Mouse (Mus musculus): Measurements from ENCODE around the gene Igsf11. TPM values are rescaled to one million over a fixed set of nuclear protein-coding genes. Genes with fewer than 3 reads are reported as not detected.

Gene Igsf11
- polyA plus RNA-seq, 1 experiment from 2014 or later: 1.6 TPM

DNA sequence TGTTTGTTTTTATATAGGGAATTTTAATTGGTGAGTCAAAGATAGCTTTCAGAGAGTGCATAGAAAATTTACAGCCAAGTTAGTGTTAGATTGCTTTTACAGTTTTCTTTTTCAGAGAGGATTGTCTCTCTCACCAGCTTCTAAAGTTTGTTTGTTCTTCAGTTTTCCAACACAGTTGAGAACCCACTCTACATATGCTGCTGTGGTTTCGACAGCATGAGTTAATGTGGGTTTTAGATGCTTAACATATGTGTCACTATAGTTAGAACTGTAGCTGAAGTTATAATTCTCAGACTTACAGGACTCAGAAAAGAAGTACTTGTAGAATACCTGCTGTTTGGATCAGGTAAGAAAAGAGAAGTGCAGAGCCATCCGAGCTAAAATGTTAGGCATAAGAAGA lies 25.6 kb downstream of the Igsf11 start:
- Histone ChIP-seq H3K36me3 (ENCODE audit: control insufficient read depth, insufficient read depth) (no peaks in the 10 kb centered on the region), H3K4me3 (ENCODE audit: low read depth, low read length) (no peak overlapping the region), H3K27ac (ENCODE audit: low read depth, low read length) (no peak overlapping the region), H3K9ac (ENCODE audit: low read depth, low read length) (no peak overlapping the region), H3K4me1 (replicated peaks; ENCODE audit: control insufficient read depth, insufficient read depth, low read length) (no peaks in the 10 kb centered on the region), H3K4me2 (replicated peaks; ENCODE audit: low read depth) (no peak overlapping the region), H3K9me3 (ENCODE audit: control insufficient read depth) (no peaks in the 10 kb centered on the region), H3K27me3 (replicated peaks; ENCODE audit: control insufficient read depth, insufficient read depth, low read length) (no peaks in the 10 kb centered on the region)
- no peak for TF ChIP-seq CTCF (IDR thresholded peaks at IDR 0.05; ENCODE audit: low read depth)
- ATAC-seq: no peak
- WGBS: 88% methylated on average over 2 of the region's 2 CpGs

GRCm38 (mm10) chr16:38920488-38920887 lies 28.0 kb downstream of the Igsf11 start:
- ATAC-seq: no peak
- Histone ChIP-seq H3K4me2 (replicated peaks; ENCODE audit: low read depth) (no peak overlapping the region), H3K27me3 (replicated peaks; ENCODE audit: control insufficient read depth, insufficient read depth, low read length) (no peaks in the 10 kb centered on the region), H3K27ac (ENCODE audit: low read depth, low read length) (no peak overlapping the region), H3K9me3 (ENCODE audit: control insufficient read depth) (no peaks in the 10 kb centered on the region), H3K4me3 (ENCODE audit: low read depth, low read length) (no peak overlapping the region), H3K36me3 (ENCODE audit: control insufficient read depth, insufficient read depth) (no peaks in the 10 kb centered on the region), H3K4me1 (replicated peaks; ENCODE audit: control insufficient read depth, insufficient read depth, low read length) (no peaks in the 10 kb centered on the region), H3K9ac (ENCODE audit: low read depth, low read length) (no peak overlapping the region)
- WGBS: 78% methylated on average over 5 of the region's 5 CpGs
- no peak for TF ChIP-seq CTCF (IDR thresholded peaks at IDR 0.05; ENCODE audit: low read depth)

DNA sequence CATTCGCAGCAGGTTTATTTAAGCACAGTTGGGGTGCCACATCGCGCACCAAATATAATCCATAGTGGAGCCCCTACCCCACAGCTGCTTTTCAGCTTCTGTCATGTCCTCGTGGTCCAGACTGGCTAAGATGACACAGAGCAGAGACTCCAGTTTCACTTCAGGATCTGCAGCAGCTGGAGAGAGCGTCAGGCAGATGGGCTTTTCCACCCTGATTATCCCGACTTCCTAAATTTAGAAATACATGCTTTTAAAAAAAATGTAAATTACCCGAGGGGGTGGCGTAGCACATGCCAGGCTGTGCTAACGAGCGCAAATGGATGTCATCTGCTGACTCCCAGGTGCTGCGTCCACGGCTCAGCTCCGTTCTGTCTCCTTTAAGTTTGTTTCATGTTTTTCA lies 32.5 kb downstream of the Igsf11 start:
- no peak for ATAC-seq
- no peak overlapping the region for H3K4me3 ChIP-seq (ENCODE audit: low read depth, low read length)
- no peak overlapping the region for H3K9ac ChIP-seq (ENCODE audit: low read depth, low read length)
- no peaks in the 10 kb centered on the region for H3K9me3 ChIP-seq (ENCODE audit: control insufficient read depth)
- no peak overlapping the region for H3K27ac ChIP-seq (ENCODE audit: low read depth, low read length)
- no peak overlapping the region for H3K4me2 ChIP-seq (replicated peaks; ENCODE audit: low read depth)
- TF ChIP-seq CTCF (IDR thresholded peaks at IDR 0.05; ENCODE audit: low read depth): no peak
- no peaks in the 10 kb centered on the region for H3K27me3 ChIP-seq (replicated peaks; ENCODE audit: control insufficient read depth, insufficient read depth, low read length)
- H3K36me3 ChIP-seq (ENCODE audit: control insufficient read depth, insufficient read depth): no peaks in the 10 kb centered on the region
- 59% methylated on average over 13 of the region's 13 CpGs for WGBS
- H3K4me1 ChIP-seq (replicated peaks; ENCODE audit: control insufficient read depth, insufficient read depth, low read length): no peaks in the 10 kb centered on the region

- no peak overlapping the region for H3K4me2 ChIP-seq (replicated peaks; ENCODE audit: low read depth)
- no peak overlapping the region for H3K27ac ChIP-seq (ENCODE audit: low read depth, low read length)
- no peak for TF ChIP-seq CTCF (IDR thresholded peaks at IDR 0.05; ENCODE audit: low read depth)
- WGBS: 86% methylated on average over 7 of the region's 7 CpGs
- no peak overlapping the region for H3K9ac ChIP-seq (ENCODE audit: low read depth, low read length)
- no peaks in the 10 kb centered on the region for H3K9me3 ChIP-seq (ENCODE audit: control insufficient read depth)
- no peak for ATAC-seq
- no peaks in the 10 kb centered on the region for H3K36me3 ChIP-seq (ENCODE audit: control insufficient read depth, insufficient read depth)
- H3K4me3 ChIP-seq (ENCODE audit: low read depth, low read length): no peak overlapping the region
- no peaks in the 10 kb centered on the region for H3K4me1 ChIP-seq (replicated peaks; ENCODE audit: control insufficient read depth, insufficient read depth, low read length)
- H3K27me3 ChIP-seq (replicated peaks; ENCODE audit: control insufficient read depth, insufficient read depth, low read length): no peaks in the 10 kb centered on the region
These were observed 36.3 kb downstream of the Igsf11 start for GRCm38 (mm10) chr16:38928760-38929159.

DNA sequence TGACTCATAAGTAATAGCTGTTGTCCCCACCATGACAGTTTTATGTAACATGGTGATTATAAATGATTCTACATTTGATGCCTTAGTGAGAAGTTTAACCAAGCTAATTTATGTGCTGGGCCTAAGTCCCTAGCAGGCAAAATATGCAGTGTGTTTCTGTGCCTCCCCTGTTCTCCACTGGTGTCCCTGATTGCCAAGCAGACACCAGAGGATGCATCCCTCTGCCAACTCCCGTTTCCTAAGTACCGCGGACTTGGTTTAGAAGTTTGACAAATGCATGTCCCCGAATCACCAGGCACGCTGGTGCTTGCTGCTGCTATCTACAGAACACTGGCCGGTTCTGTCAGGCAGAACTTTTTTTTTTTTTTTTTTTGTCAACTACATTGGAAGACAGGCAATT lies 39.0 kb downstream of the Igsf11 start:
- WGBS: 68% methylated on average over 6 of the region's 6 CpGs
- ATAC-seq: no peak
- H3K27ac ChIP-seq (ENCODE audit: low read depth, low read length): no peak overlapping the region
- no peaks in the 10 kb centered on the region for H3K36me3 ChIP-seq (ENCODE audit: control insufficient read depth, insufficient read depth)
- H3K9ac ChIP-seq (ENCODE audit: low read depth, low read length): no peak overlapping the region
- no peaks in the 10 kb centered on the region for H3K27me3 ChIP-seq (replicated peaks; ENCODE audit: control insufficient read depth, insufficient read depth, low read length)
- H3K4me3 ChIP-seq (ENCODE audit: low read depth, low read length): no peak overlapping the region
- no peaks in the 10 kb centered on the region for H3K9me3 ChIP-seq (ENCODE audit: control insufficient read depth)
- no peak overlapping the region for H3K4me2 ChIP-seq (replicated peaks; ENCODE audit: low read depth)
- TF ChIP-seq CTCF (IDR thresholded peaks at IDR 0.05; ENCODE audit: low read depth): no peak
- H3K4me1 ChIP-seq (replicated peaks; ENCODE audit: control insufficient read depth, insufficient read depth, low read length): no peaks in the 10 kb centered on the region

- no peak overlapping the region for H3K9ac ChIP-seq (ENCODE audit: low read depth, low read length)
- H3K36me3 ChIP-seq (ENCODE audit: control insufficient read depth, insufficient read depth): no peaks in the 10 kb centered on the region
- no peaks in the 10 kb centered on the region for H3K4me1 ChIP-seq (replicated peaks; ENCODE audit: control insufficient read depth, insufficient read depth, low read length)
- H3K4me3 ChIP-seq (ENCODE audit: low read depth, low read length): no peak overlapping the region
- no peak overlapping the region for H3K4me2 ChIP-seq (replicated peaks; ENCODE audit: low read depth)
- H3K27ac ChIP-seq (ENCODE audit: low read depth, low read length): no peak overlapping the region
- no peaks in the 10 kb centered on the region for H3K9me3 ChIP-seq (ENCODE audit: control insufficient read depth)
- H3K27me3 ChIP-seq (replicated peaks; ENCODE audit: control insufficient read depth, insufficient read depth, low read length): no peaks in the 10 kb centered on the region
- TF ChIP-seq CTCF (IDR thresholded peaks at IDR 0.05; ENCODE audit: low read depth): no peak
- no peak for ATAC-seq
- WGBS: 86% methylated on average over 3 of the region's 3 CpGs
These were observed 48.3 kb downstream of the Igsf11 start for GRCm38 (mm10) chr16:38940805-38941204.

- 75% methylated on average over 6 of the region's 6 CpGs for WGBS
- no peak for ATAC-seq
- H3K9me3 ChIP-seq (ENCODE audit: control insufficient read depth): no peaks in the 10 kb centered on the region
- H3K36me3 ChIP-seq (ENCODE audit: control insufficient read depth, insufficient read depth): no peaks in the 10 kb centered on the region
- TF ChIP-seq CTCF (IDR thresholded peaks at IDR 0.05; ENCODE audit: low read depth): no peak
- H3K4me1 ChIP-seq (replicated peaks; ENCODE audit: control insufficient read depth, insufficient read depth, low read length): no peaks in the 10 kb centered on the region
- H3K4me3 ChIP-seq (ENCODE audit: low read depth, low read length): no peak overlapping the region
- no peak overlapping the region for H3K4me2 ChIP-seq (replicated peaks; ENCODE audit: low read depth)
- no peak overlapping the region for H3K27ac ChIP-seq (ENCODE audit: low read depth, low read length)
- H3K9ac ChIP-seq (ENCODE audit: low read depth, low read length): no peak overlapping the region
- H3K27me3 ChIP-seq (replicated peaks; ENCODE audit: control insufficient read depth, insufficient read depth, low read length): no peaks in the 10 kb centered on the region
These were observed 48.8 kb downstream of the Igsf11 start for GRCm38 (mm10) chr16:38941275-38941674.

Measured in intestine, postnatal 0 days (tissue).